Mouse (Mus musculus) spleen, adult 2 months (tissue): ENCODE results near the gene Gm49342. TPM values are rescaled to one million over a fixed set of nuclear protein-coding genes. Genes with fewer than 3 reads are reported as not detected.
"Not testable (repeated sequence)": the region's sequence is repeated elsewhere in the genome, so short reads cannot be mapped to it uniquely, and the experiment has no call there.

Source experiments
- DNase-seq, 2 experiments: peaks; one replicate each; pipeline versions ENCODE4 v3.0.0 to v3.0.0-alpha.2; 2012 to 2021; ENCODE audit warnings: low spot score in 2 of 2, low read depth in 1 of 2
- H3K27ac ChIP-seq: fragments of 200-500 bp; 2 replicates; pipeline ENCODE4 v1.5.1; 2012; ENCODE audit warnings: low read length, inconsistent platforms; ENCODE audit not compliant: insufficient read depth
- H3K27me3 ChIP-seq: fragments of 200-500 bp; 2 replicates; pipeline ENCODE4 v1.6.1; 2012; ENCODE audit warnings: mild to moderate bottlenecking, moderate library complexity, low read length, inconsistent platforms; ENCODE audit not compliant: control insufficient read depth, insufficient read depth
- H3K36me3 ChIP-seq: fragments of 200-500 bp; 2 replicates; pipeline ENCODE4 v1.6.1; 2012; ENCODE audit warnings: mild to moderate bottlenecking, low read length, inconsistent platforms; ENCODE audit not compliant: control insufficient read depth, insufficient read depth
- H3K4me1 ChIP-seq: fragments of 200-500 bp; 2 replicates; pipeline ENCODE4 v1.6.1; 2011; ENCODE audit warnings: inconsistent platforms; ENCODE audit not compliant: control insufficient read depth, insufficient read depth, insufficient read length
- H3K4me3 ChIP-seq: fragments of 200-500 bp; 2 replicates; pipeline ENCODE4 v1.5.1; 2011; ENCODE audit warnings: mild to moderate bottlenecking, inconsistent platforms; ENCODE audit not compliant: insufficient read depth, insufficient read length; ENCODE audit errors: extremely low read depth
- CTCF ChIP-seq: fragments of 200-500 bp; IDR thresholded peaks from 2 replicates; pipeline ENCODE4 v1.5.1; 2011; ENCODE audit warnings: mild to moderate bottlenecking, inconsistent platforms; ENCODE audit not compliant: insufficient read depth, insufficient read length, insufficient replicate concordance; ENCODE audit errors: extremely low read depth
- POLR2A ChIP-seq: fragments of 200-500 bp; IDR thresholded peaks from 2 replicates; pipeline ENCODE4 v1.6.1; 2011; ENCODE audit warnings: low read depth, low read length, inconsistent platforms
- WGBS: fragments of 180-500 bp; shearing (Covaris S2); methylation state at CpG from one replicate; pipeline ENCODE4 v1.1.7; 2018; 5-methylcytosine and 5-hydroxymethylcytosine counted together
- polyA plus RNA-seq: library from polyadenylated mRNA; depleted of rRNA; stranded (reverse); fragments of >200 nt; gene quantifications from 2 replicates; pipeline ENCODE4 v1.2.3, GENCODE M21; 2012

Gm49342 gene
- polyA plus RNA-seq, 1 experiment: 28.4 TPM

DNA sequence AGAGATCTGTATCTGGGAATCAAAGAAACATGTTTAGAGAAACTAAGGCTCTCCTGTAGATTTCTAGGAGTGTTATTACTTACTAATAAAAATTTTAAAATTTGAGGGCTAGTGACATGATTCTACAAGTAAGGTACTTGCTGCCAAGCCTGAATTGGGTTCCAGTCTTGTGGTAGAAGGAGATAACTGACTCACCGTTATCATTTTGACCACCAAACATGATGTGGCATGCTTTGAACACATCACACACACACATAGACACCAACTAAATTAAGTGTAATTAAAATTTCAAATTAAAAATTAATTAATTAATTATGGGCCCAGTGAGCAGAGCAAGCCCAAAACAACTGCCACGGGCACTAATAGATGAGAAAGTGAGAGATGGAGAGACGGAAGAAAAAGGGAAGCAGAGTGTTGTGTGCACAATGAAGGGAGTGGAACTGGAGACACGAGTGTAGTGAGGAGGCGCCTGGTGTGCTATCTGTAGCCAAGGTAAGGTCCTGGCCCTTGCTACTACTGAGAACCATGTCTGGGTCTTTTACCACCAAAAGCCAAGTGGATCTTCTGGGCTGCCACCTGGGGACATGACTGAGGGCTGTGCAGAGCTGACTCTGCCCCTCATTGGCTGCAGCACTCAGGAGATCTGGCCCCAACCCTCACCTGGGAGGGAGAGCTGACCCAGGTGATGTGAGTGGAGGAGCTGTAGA, 14.1 kb downstream of the Gm49342 start:
- not testable (repeated sequence) for H3K36me3 ChIP-seq, DNase-seq, H3K4me3 ChIP-seq, H3K27ac ChIP-seq, H3K27me3 ChIP-seq, H3K4me1 ChIP-seq
- 82% methylated on average over 5 of the region's 5 CpGs for WGBS

DNA sequence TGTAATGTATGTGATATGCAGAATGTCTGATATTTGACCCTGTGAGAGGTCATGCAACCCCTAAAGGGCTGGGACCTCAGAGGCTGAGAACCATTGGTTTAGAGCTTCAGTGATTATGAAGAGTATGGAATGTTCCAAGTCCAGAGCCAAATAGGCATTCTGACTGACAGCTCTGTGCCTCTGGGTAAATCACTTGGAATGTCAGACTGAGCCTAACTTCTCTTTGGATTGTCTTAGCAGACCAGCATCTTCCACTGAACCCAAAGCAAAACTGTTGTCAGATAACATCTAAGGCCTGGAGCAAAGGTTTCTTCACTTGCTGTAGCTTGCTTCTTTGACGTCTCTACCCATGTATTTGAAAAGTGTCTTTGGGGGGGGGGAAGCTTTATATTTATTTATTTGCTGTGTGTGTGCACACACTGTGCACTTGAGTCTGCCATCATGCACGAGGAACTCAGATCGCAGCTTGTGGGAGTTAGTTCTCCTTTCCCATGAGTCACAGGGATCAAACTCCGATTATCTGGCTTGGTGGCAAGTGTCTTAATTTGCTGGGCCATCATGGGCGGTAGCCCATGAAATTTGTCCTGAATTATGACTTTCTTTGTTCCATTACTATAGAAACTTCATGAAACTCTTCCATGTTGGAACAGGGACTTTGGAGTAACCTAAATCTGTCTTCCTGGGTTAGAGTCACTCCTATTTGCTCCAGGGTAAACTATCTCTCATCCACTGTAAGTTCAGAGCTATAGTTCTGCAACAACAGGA, 24.1 kb downstream of the Gm49342 start:
- Histone ChIP-seq H3K27me3 (no peaks in the 10 kb centered on the region), H3K36me3 (no peaks in the 10 kb centered on the region), H3K27ac (no peak overlapping the region), H3K4me3 (no peak overlapping the region), H3K4me1 (peaks cover 7% of the 10 kb centered on the region; the same call in 1 of the 2 replicates)
- DNase-seq: no peak
- WGBS: 88% methylated on average over 5 of the region's 5 CpGs
- TF ChIP-seq CTCF (no peak), POLR2A (no peak)

DNA sequence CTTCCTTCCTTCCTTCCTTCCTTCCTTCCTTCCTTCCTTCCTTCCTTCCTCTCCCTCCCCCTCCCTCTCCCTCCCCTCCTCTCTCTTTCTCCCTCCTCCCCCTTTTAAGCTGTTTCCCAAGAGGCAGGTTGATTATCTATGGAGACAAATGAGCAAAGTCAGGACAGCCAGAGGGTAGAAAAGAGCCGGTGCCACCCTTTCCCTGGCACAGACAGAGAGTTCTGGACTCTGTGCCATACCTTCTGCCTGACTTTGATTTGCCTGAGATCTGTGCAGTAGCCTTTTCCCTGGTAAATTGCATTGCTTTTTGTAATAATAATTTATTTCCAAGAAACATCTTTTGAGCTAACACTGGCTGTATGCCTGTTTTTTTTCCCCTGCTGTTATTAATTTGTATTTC, 24.7 kb downstream of the Gm49342 start:
- Histone ChIP-seq H3K36me3 (no peaks in the 10 kb centered on the region), H3K4me3 (no peak overlapping the region), H3K27me3 (no peaks in the 10 kb centered on the region), H3K27ac (no peak overlapping the region), H3K4me1 (peaks cover 7% of the 10 kb centered on the region; the same call in 1 of the 2 replicates)
- WGBS: 69% methylated on average over 1 of the region's 1 CpGs
- no peak for TF ChIP-seq CTCF
- no peak for TF ChIP-seq POLR2A
- DNase-seq: no peak

DNA sequence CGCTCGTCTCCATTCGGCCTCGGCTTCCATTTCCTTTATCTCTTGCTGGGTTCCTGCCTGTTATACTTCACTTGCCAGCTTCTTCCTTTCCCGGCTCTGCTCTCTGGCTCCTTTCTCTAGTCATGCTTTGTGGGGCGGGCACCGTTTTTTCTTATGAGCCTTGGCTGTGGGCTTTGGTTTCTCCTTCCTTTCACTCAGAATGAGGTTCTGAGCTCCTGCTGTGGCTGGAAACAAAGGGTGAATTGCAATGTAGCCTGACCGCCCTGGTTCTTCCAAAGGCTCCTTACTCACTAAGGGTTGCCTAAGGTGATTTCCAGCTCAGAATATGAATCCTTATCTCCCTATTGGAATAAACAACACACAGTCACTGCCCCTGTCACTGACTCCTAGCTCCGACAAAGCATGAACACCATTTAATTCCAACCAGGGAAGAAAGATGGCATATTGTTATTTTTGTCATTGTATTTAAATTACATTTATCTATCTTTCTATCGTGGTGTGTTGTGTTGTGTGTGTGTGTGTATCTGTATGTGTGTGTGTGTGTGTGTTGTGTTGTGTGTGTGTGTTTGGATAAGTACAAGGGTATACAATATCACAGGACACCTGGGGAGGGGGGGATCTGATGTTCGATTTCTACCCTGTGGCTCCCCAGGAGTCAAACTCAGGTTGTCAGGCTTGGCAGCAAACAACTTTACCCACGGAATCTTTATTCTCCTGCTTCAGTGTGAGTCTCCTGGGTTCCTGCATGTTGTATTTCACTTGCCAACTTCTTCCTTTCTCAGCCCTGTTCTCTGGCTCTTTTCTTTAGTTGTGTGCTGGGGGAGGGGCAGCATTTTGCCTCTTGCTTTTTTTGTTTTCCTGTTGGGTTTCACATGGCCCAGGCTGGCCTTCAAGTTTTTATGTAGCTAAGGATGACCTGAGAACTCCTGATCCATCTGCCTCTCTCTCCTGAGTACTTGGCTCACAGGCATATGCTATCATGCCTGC, 25.5 kb downstream of the Gm49342 start:
- Histone ChIP-seq H3K4me3 (no peak overlapping the region), H3K27ac (no peak overlapping the region), H3K36me3 (no peaks in the 10 kb centered on the region), H3K4me1 (peaks cover 7% of the 10 kb centered on the region; the same call in 1 of the 2 replicates), H3K27me3 (no peaks in the 10 kb centered on the region)
- no peak for TF ChIP-seq CTCF
- TF ChIP-seq POLR2A: no peak
- 36% methylated on average over 12 of the region's 12 CpGs for WGBS
- DNase-seq: no peak

DNA sequence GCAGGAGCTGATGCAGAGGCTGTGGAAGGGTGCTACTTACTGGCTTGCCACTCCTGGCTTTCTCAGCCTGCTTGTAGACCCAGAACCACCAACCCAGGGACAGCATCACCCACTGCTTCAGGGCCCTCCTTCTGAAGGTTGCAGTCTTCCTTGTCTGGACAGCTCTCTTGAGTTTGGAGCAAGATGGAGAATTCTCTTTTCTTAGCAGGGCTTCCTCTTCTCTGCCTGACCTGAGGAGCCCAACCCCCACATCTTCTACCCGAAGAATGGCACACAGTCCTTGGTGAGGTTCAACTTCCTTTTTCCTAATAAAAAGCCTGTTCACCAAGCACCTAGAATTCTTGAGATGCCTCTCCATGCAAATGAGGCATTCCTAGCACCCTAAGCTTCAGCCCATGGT, 26.5 kb downstream of the Gm49342 start:
- Histone ChIP-seq H3K27ac (no peak overlapping the region), H3K36me3 (no peaks in the 10 kb centered on the region), H3K4me1 (peaks cover 7% of the 10 kb centered on the region; the same call in 1 of the 2 replicates), H3K27me3 (no peaks in the 10 kb centered on the region), H3K4me3 (no peak overlapping the region)
- 11% methylated on average over 1 of the region's 1 CpGs for WGBS
- TF ChIP-seq POLR2A (no peak), CTCF (no peak)
- no peak for DNase-seq

DNA sequence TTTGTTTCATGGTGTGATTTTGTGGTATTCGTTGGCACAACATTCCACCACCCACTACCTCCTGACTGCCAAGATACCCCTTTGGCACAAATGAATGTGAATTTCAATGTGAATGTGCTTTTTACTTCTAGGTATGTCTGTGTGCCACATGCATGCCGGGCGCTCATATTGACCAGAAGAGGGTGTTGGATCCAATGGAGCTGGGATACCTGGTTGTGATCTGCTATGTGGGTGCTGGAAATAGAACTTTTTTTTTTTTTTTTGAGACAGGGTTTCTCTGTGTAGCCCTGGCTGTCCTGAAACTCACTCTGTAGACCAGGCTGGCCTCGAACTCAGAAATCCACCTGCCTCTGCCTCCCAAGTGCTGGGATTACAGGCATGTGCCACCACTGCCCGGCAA, 28.7 kb downstream of the Gm49342 start:
- not testable (repeated sequence) for H3K36me3 ChIP-seq, DNase-seq, H3K27me3 ChIP-seq, H3K4me3 ChIP-seq, H3K27ac ChIP-seq
- 89% methylated on average over 5 of the region's 5 CpGs for WGBS
- H3K4me1 ChIP-seq: peaks cover 14% of the 10 kb centered on the region; the same call in 1 of the 2 replicates
